Mouse (Mus musculus): ENCODE data around the gene Ccnd3.

DNA sequence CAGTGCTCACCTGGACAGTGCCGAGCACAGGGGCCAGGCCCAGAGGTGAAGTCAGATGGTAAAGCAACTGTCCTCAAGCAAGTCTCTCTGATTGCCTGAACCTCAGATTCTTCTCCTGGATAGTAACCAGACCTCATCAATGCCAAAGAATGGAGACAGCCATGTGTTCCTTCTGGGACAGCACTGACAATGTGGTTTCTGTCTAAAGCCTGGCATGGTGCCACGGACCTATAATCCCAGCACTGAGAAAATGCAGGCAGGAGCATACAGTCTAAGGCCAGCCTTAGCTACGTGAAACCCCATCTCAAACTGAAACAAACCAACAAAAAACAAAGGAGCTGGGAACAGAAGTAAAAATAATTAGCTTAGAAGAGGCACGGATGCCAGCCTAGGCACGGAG is 34.2 kb upstream of the Ccnd3 start:
- TF ChIP-seq CTCF (IDR thresholded peaks at IDR 0.05; ENCODE audit: low read depth, low read length) (no peak), POLR2A (IDR thresholded peaks at IDR 0.05; ENCODE audit: insufficient read depth, low read length) (no peak), EP300 (IDR thresholded peaks at IDR 0.05; ENCODE audit: insufficient read depth, low read depth, low read length) (no peak)
